Mouse (Mus musculus): Measurements from ENCODE around the gene Taf1a.

The Taf1a gene

GRCm38 (mm10) chr1:183414081-183414727 is 25.4 kb downstream of the Taf1a start:
- DNase-seq (ENCODE audit: low spot score) = no peak

DNA sequence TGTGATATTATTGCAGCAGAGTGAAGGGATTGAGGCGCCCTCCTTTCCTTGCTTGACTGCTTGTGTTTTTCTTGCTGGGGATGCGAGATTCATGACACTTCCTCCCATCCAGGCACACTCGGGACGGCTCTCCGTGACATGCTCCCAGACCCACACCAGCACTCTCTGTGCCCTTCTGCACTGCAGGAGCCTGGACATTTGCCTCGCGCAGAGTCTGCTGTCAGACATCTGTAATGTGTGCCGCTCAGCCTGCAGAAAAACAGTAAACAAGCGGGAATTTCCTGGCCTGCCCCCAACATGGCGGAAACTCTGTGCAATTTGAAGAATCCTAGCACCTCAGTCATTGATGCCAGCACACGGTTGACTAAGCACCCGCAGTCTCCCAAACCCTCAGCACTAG is 29.1 kb downstream of the Taf1a start, which contains the start of gene Hhipl2:
Hhipl2 (plus strand) TSS at position 343 of the 400 bp plus-strand sequence.
- DNase-seq (ENCODE audit: low spot score) = no peak

DNA sequence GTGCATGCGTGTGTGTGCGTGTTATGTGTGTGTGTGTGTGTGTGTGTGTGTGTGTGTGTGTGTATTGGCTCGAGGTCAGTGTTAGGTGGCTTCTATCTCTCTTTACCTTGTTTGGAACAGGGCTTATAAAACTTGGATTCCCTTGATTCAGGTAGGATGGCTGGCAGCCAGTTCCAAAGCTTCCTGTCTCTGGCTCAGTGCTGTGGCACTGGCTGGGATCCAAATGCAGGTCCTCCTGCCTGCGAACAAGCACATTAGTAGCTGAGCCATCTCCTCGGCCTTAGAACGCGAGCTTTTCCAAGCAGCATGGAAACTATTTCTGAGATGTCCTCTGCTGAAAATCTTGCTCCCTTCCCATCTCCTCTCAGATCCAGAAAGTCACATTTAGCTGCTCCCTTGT is 31.0 kb downstream of the Taf1a start:
- DNase-seq (ENCODE audit: low spot score) = no peak

DNA sequence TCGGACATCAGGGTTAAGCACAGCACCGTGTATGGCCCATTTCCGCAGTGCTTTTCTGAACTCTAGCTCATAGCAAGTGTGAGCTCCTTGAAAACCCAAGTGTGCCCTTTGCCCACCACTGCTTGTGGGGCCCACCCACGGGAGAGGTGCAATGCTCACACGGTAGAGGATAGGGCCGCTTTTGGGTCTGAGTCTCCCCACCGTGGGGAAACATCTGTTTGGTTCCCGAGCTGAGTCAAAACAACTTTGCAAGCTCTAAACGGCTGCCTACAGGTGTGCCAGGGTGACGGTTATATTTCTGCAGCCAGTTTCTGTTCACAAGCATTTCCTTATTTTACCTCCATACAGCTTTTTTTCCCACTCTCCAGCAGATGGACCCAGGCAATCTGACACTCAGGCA is 31.5 kb downstream of the Taf1a start:
- no peak for DNase-seq (ENCODE audit: low spot score)

GRCm38 (mm10) chr1:183424100-183424499 is 35.3 kb downstream of the Taf1a start:
- DNase-seq (ENCODE audit: low spot score) = no peak

DNA sequence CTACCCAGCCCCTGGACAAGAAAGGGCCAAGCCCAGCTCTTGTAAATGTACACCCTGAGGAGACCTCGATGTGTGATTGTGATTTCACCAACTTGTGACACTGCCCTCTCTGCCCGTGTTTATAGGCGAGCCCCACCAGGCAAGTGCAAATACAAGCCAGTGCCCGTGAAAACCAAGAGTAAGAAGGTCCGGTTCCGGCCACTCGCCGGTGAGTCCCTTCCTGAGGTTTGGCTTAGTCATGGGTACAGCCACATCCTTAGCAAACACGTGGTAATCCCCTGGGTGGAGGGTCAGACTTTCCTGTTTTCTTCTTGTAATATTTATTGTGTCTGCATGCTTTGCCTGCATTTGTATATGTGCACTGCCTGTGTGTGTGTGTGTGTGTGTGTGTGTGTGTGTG is 46.1 kb downstream of the Taf1a start:
- no peak for DNase-seq (ENCODE audit: low spot score)

DNA sequence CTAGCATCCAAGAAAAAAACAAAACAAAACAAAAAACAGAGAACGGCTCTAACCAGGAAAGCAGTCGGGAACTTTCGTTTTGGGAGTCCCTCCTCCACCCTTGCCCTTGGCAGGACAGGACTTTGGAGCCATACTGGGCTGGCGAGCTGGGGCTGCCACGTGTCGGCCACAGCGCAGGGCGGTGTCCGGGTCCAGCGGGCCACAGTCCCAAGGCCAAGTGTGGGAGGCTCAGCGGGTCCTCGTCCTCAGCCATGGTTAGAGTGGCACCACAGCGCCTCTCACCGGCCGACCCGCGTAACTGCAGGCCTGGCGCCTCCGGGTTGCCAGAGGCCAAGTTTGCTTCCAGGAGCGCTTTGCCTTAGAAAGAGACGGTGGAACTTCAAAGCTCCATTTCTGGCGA is 50.3 kb downstream of the Taf1a start:
- DNase-seq (ENCODE audit: low spot score) = peak; percentile 61

DNA sequence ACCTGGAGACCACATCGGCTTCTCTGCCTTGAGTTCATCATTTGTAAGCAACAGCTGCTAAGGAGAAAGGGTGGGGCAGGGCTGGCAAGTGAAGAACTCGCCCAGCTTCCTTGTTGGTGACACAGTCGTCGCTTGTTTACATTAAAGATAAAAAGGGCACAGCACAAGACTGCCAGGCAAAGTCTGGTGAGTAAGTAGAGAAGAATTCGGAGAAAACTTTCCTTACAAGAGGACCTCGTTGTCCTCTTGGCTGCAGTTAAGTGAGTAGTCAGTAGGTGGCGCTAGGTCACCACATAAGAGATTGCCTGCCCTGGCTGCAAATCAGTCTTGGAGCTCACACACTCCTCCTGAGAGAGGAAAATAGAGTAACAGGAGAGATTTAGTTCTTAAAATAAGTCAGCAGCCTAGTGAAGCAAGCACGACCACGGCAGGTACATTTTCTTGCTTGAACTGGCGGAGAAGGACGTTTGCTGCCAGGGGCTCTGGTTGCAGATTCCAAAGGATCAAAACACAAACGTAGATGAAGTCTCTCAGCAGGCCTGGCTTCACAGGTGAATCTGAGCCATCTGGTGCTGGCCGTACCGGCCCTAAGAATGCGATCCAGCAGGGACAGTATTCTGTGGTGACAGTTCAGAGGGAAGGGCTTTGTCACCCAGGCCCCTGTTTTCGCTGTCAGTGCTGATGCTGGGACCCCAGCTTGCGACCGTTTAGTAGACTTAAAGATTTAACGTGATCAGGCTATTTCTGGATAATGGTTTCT is 53.4 kb downstream of the Taf1a start:
- peak; percentile 93 for DNase-seq (ENCODE audit: low spot score)

DNA sequence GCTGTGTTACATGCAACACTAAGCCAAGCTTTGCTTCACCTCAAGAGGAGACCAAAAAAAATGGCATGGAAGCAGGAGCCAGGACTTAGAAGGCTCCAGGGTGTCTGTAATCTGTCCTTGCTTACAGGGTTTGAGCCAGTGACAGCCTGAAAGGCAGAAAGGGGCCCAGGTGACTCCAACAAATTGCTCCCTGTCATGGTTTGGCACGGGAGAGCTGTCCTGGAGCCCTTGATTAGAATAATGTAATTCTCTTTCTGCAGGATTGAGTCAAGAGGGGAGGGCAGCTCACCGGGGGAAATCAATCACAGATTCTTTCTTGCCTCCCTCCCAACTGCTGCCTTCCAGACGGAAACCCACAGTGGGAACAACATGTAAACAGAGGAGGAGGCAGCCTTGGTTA is 64.3 kb downstream of the Taf1a start:
- DNase-seq (ENCODE audit: low spot score) = no peak

All from retina, embryonic 14.5 days (tissue).